Mouse (Mus musculus) heart, adult 9 months (tissue): Measurements from ENCODE around the gene Ttn.
"Not testable (repeated sequence)": the region's sequence is repeated elsewhere in the genome, so short reads cannot be mapped to it uniquely, and the experiment has no call there.

ENCODE experiments used
- DNase-seq, 2 experiments: peaks; one replicate each; pipeline ENCODE4 v3.0.0; 2022; ENCODE audit warnings: low spot score in 2 of 2

The Ttn gene

DNA sequence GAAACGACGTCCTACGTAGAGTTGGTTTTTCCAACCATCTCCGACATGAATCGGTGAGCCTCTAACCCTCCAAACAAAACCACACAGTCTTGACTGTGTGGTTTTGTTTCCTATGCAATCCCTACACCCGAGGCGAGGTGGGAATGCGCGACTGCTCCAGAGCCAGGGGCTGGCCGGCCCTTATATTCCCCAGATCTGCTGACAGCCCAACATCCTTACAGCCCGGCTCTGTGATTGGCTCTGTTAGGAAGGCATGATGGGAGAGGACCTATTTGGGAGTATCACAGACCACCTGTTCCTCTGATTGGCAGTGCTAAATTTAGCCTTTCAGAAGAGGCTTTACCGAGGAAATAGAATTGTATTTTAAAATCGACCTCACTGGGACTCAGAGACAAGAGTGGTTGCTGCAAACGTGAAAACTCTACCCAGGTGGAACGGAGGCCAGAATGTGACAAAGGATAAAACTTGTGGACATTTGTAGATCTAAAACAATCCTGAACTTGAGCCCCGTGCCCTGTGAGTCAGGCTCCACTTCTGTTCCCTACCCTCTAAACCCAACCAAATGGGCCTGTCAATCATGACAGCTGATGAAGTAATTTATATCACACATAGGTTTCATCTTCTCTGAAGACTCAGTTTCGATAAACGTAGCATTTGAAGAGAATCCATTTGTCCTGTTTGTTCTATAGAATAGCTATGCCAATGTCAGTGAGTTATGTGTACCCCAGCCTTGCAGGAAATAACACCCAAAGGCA lies at the start of gene Ttn:
Ttn (minus strand) TSS at position 157 of the 755 bp plus-strand sequence.
- DNase-seq = peak; percentile 73 to 81

DNA sequence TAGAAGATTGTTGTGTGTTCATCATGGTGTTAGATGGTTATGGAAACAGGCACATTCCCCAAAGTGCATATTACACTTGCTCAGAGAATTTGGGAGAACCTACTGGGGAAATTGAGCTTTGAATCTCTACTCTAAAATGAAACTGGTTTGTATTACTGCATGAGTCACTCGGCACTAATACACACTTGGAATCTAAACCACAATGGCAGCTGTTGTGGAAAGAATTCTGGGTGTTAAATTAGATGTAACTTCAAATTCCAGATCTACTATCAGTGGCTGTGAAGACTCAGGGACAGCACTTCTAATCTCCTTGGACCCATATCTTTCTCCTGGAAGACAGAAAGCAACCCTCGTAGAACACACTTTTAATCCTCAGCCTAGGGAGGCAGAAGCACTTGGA lies 38.3 kb upstream of the Ttn start:
- no peak for DNase-seq

DNA sequence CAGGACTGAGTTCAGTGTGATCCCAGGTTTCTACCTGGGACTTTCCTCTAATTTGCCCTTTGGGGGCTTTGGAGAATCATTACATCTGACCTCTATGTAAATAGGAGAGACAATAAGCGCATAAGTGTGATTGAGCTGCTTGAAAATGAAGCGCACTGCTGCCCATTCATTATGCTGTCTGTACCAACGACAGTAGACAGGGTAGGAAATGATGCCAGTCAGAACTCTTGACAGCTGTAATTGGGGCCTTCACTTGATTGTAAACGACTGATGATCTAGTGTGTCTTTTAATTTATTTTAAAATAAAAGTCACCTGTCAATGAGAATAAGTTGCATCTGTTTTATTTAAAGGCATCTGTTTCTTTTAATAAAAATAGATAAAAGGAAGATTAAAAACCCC lies 35.4 kb upstream of the Ttn start:
- DNase-seq = no peak

DNA sequence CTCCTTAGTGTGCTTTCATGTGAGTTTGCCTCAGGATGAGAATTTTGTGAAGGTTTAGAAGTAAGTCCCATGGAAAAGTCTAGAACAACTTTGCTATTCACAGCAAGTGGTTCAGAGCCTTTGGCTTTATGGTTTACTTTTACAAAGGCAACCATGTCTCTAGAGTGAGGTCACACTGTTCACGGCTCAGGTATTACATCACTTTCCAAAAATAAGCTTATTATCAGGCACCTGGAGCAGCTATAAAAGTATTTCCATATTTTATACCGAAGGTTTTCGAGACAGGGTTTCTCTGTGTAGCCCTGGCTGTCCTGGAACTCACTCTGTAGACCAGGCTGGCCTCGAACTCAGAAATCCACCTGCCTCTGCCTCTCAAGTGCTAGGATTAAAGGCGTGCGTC lies 31.1 kb upstream of the Ttn start:
- DNase-seq = not testable (repeated sequence)

DNA sequence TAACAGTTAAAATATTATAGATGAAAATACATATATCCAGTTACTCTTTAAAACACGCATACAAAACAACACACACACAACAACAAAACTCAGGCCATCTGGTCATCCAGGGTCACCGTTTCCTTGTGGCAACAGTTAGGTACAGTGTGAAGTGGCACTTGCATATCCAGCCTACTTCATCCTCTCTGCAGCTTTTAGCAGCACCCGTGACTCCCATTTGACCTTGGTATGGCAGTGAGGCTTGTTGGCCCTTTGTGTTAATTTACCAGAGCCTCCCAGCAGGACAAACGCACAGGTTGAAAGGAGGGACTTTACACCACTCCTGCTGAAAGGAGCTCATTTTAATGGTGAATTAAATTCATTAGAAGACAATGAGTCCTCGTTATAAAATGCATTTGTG lies 29.6 kb upstream of the Ttn start:
- DNase-seq = peak; percentile 23 to 32

DNA sequence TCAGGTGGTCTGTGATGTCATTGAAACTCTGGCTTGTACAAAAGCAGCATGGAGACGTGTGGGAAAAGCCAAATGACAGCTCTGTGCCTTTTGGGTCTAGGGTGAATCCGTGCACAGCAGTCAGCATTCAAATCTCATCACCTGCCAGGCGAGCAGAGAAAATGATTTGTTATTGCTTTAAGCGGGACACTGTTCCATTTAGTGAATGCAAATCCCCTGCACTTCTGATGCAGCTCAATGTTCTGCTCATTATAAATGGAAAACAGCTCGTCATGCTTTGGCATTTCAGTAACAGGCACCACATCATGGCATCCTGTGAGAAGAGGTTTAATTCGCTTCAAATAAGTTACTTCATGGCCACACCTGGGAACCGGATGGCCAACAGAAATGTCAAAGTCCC lies 24.7 kb upstream of the Ttn start:
- DNase-seq = no peak

DNA sequence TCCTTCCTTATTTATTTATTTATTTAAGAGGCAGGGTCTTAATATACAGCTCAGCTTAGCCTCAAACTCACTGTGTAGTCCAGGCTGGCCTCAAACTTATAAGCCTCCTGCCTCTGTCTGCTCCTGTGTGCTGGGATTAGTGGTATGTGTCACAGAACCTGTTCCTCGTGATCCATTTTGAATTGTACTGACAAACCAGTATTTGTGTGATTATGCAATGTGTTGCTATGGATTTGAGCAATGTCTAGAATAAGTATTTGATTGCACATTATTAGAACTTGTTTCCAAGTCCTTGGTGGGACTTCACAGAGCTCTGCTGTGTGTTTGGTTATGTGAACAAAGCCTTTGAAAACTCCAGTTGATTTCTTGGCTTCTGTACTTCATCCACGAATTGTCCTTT lies 20.8 kb upstream of the Ttn start:
- no peak for DNase-seq

DNA sequence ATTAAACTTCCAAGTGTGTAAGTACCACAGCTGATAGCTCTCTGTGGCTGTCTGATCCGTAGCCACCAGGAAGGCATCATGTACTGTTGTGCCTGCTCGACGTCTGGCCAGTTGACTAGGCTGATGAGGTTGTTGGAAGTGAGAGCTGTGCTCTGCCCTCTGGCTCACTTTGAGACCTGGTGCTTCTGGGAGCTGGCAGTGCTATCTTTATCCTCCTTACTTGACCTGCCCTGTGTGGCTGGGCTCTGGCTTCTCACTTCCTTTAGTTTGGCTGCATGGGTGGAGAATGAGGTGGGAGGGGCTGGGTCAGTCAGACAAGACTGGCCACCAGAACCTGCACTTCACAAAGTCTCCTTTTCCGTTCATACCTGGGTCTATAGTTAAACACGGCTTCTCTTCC lies 16.0 kb upstream of the Ttn start:
- peak; percentile 74 to 78 for DNase-seq

DNA sequence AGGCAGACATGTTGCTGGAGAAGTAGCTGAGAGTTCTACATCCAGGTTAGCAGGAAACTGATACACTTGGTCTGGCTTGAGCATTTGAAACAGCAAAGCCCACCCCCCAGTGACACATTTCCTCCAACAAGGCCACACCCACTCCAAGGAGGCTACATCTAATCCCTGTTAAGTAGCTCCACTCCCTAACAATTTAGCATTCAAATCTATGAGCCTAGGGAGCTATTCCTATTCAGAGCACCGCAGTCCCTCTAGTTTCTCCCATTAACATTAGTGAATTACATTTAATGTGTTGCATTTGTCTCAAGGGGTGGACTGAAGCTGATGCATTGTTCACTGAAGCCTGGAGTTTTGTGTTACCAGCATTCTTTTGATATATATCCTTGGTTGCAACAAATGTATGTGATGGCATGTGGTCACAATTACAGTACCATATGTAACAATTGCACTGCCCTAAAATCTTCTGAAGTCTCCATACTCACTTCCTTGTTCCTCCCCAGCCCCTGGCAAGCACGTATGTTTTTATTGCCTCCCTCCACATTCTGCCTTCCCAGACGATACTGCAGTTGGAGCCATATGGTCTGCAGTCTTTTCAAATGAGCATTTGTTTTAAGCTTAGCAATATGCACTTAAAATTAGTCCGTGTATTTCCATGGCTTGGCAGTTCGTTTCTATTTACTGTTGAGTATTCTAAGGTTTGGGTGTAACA lies 10.3 kb upstream of the Ttn start:
- no peak for DNase-seq

DNA sequence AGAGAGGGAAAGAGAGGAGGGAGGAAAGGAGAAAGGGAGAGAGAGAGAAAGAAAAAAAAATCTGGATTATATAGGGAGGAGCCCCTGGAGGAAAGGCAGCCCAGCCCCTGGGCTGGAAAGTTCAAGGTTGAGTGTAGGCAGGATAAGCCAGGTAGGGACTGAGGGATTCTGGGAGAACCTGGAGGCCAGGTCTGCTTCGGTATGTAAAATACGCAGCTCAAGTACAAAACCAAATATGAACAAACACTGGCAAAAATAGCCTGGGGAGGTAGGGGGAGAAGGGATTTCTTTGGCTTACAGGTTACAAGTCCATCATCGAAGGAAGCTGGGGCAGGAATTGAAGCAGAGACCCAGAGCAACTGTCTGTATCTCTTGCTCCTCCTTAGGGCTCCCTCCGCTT lies 5.0 kb upstream of the Ttn start:
- no peak for DNase-seq

DNA sequence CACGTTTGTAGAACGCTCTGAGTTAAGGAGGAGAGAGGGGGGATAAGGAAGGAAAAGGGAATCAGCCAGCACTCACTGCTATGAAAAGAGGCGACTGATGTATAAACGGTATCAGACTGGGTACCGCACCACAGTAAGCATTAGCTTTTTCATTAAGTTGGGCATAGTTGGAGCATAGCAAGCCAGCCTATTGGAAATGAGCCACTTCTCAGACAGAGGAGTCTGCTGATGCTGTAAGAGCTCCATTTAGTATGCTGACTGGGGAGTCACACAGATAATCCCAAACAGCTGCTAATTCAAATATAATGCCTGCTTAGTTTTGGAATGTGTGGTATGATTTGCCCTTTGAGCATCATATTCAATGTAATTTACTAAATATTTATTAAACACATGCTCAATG lies 2.0 kb upstream of the Ttn start:
- no peak for DNase-seq

DNA sequence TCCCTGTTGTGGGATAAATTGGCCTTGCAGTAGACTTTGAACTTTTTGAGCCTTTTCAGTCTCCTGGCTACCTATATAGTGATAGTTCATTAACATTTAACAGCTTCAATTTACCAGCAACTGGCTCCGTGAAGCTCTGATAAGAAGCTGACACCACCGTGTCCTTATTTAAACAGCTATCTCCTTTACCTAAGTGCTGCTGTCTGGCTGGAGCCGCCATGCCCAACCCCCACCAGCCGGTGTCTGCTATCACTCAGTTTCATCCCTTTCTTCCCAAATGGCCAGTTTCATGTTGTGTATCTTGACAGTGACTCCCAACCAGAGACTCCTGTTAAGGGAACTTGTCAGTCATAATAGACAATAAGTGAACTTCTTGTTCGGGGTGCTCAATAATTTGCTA lies 1.3 kb upstream of the Ttn start:
- DNase-seq = no peak

DNA sequence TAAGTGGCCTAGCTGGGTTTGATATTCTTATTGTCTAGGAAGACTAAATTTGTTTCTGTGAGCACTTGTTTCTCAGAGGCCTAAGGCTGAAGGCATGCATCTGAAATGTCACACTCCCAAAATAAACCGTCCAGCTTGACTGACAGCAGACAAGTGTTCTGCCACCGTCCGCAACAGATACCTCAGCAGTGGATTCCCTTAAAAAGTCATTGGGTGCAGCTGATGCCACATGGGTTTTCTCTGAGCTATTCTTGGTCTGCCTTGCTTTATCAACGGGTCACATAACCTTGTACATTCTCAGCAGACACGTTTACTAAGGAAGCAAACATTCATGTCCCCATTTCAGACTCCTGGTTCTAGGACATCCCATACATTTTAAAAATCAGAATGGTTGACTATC lies 630 bp downstream of the Ttn start:
- peak; percentile 66 to 68 for DNase-seq

DNA sequence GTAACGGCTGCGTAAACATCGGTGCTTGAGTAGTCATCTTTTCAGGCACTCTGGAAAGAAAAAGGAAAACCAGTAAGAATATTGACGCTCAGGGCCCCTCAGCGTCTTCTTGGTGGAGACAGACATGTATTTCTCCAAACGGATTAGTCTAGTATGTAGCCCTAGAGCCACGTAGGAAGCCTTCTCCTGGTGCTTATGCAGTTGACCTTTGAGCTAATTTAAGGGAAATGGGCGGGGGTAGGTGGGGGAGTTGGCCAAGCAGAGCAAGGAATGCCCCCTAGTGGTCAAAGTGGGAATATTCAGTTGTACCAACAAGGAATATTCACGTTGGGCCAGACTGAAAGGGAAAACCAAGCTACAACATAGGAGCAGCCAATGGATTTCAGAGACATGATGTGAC lies 2.2 kb downstream of the Ttn start:
- peak; percentile 47 to 73 for DNase-seq

DNA sequence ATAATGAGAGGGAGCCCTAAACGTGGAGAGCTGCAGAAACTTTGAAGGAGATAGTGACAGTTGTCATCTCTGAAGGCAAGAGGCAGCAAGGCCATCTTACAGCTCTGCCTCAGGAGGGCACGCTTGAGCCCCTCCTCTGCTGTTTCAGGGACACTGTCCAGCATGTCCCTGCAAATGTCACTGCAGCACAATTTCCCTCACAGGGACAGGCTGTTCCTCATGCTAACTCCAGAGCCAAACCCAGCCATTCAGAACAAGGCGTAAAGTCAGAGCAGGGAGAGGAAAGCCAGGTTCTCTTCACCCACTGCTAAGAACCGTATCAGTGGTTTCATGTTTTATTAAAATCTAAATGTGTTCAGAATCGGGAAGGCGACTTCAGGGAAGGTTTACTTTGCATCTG lies 4.7 kb downstream of the Ttn start:
- DNase-seq = no peak

DNA sequence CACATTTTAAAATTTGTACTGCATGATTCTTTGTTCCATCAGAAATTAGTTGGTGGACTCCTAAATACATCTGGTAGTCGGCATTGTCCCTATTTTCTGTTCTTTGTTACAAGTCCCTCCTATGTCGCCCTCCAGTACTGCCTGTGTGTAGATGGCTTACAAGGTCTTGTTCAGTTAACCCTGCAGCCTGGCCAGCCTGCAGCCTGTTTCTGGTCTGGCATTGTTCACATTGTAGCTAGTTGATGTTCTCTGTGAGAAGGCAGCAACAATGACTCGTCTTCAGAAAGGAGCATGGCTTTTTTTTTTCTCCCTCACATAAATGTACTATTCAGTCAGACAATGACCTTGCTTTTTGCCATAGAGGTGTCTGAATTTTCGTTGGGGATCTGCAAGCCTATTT lies 10.3 kb downstream of the Ttn start:
- no peak for DNase-seq

DNA sequence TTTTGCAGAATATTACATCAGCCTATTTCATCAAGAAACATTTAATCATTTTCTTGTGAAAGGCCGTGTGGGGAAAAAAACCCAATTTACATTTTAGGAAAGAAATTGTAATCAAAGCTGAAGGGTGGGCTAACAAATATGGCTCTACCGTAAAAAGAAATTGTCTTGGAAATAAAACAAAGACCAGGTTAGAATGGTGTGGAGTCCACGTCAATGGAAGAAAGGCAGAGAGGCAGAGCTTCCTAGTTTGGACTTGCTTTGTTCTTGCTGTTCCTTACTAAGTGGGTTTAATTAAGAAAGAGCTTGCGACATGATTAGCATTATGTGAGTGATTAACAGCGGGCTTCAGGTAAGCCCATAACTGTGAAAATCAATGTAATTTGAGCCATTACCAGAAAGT lies 11.3 kb downstream of the Ttn start:
- no peak for DNase-seq

DNA sequence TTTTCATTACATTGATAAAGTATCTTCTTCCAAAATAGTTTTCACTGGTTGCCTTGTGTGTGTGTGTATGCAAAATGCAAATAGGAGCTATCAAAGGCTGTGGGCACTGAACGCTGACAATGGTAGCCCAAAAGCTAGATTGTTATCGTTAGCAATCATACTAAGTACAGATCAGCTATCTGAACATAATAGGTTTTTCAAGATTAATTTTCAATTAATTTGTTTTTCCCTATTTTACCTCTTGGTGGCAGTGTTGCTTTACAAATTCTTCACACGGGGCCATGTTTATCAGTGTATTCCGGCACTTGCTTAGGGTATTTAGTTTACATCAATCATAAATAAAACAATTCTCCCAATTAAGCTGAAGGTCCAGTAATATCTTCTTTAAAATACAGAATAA lies 11.7 kb downstream of the Ttn start:
- no peak for DNase-seq

DNA sequence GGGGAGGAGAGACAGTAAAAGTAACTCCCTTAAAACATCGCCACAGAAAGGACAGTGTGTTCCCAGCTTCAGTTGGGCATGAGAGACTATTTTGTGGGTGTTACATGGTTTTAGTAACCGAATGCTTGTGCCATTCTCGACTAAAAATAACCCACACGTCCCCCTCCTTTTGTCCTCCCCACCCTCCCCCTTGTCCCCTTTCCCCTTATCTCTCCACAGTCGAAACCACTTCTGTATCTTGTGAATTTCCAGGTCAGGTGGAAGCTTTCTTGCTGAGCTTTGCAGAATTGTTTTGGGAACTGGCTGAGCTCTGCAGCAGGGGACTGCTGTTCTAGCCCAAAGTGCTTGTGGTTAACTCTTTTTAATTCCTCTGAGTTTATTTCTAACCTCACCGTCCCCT lies 12.1 kb downstream of the Ttn start:
- DNase-seq = no peak

DNA sequence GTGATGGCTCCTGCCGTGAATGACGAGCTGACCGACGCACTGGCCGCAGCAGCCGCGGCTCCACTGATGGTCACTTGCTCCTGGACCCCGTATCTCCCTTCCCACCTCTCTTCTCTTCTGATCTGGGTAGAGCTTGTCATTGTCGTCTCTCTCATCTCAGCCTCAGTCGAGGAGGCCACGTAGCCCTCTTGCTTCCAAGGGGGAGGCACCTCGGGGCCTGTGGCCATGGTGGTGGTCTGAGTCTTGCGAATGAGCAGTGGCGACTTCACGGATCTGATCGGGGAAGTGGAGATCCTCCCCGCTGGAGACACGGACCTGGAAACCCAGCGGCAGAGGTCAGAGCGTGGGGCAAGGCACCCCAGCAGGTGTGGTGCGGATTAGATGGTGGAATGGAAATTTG lies 12.7 kb downstream of the Ttn start:
- DNase-seq = no peak

DNA sequence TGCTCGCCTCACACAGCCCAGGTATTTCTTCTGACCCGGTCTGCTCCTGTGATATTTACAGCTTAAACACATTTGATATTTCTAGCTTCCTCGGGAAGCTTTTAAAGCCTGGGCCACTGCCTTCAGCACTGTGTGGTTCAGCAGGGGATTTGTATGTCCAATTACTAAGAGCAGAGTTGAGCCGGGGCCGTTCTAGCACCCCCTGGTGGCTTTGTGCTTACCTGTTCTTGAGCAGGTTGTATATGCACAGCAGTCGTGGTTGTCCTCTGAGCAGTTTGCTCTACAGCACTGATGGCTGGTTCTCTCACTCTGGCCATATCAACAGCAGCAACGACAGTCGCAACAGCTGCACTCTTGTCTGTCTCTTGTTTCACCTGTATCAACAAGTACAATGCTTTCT lies 13.4 kb downstream of the Ttn start:
- DNase-seq = no peak

DNA sequence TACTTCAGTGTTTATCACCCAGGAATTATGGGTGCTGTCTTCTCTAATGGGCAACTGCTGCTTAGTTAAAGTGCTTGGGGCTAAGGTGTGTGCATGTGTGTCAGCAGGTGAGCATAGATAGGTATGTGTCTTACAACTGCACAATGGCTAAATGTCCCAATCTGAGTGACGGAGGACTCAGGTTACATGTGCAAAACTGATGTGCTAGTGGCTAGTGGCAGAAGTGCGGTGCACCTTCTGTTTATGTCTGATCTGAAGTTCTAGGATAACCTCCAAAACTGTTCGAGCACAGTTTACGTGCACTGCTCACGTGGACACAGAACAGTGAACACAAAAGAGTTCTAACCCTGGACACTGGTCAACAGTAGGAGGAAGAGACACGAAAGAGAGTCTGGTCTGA lies 15.8 kb downstream of the Ttn start:
- DNase-seq = no peak

DNA sequence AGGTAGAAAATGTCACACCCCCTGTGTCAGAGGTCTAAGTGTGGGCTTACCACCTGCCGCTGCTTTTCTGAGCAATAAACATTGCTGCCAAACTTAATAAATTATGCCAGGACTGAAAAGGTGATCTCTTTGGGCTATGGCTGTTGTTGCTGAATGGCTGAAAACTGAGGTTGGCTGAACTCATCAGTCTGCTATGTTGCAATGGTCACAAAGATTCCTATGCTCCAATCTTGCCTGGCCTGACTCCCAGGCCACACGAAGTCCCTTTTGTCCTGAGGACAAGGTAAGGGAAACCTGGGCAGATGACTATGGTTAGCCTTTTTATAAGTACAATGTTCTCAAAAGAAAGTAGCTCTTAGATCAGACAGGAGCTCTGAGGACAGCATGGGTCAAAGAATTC lies 16.3 kb downstream of the Ttn start:
- DNase-seq = no peak

DNA sequence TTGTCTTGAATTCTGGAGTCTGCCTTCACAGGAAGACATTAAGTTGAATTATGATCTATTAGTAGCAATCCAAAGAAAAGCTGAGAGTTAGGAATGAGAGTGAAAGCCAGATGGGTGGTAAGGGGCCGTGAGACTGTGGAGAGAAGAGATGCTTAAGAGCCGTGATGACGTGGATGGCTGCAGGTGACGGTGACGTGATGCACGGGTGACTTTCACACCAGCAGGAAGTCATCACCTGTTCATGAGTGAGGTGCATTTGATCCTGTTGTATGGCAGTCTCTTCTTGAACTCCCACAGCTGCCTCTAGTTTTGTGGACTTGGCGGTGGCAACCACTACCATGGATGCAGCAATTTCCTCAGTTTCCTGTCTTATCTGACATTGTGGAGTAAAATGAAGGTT lies 16.8 kb downstream of the Ttn start:
- no peak for DNase-seq
